Mouse (Mus musculus): Measurements from ENCODE around the gene Ehd1. TPM values are rescaled to one million over a fixed set of nuclear protein-coding genes. Genes with fewer than 3 reads are reported as not detected.
"Not testable (repeated sequence)": the region's sequence is repeated elsewhere in the genome, so short reads cannot be mapped to it uniquely, and the experiment has no call there.

Gene Ehd1
- polyA plus RNA-seq, 1 experiment from 2014 or later: 42.9 TPM

DNA sequence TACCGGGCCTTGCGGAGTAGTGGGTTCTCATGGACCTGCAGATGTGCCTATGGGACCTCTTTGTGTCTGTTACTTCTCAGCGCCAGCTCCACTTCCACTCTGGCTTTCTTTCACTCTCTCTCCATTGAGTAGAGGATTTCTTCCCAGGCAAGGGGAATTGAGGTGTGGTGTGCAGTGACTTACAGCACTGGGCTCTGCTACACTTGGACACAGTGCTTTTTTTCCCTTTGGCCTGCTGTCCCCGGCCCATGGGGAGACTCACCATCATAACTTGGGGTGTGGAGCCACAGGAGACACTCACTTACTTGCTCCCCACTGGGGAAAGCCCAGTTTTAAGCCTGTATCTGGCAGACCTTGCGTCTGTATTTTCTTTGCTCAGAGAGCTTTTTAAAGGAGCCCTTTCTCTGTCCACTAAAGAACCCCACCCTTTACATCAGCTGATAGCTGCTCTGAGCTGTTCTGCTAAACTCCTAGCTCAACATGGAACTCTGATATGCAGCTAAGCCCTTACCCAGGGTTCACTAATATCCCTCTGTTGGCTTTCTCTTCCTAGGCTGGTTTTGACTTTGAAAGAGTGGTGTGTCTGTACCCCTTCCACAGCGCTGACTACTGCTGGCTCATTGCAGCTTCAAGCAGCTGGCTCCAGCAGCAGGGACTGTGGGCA lies 3.1 kb downstream of the Ehd1 start:
- peaks cover 34% of the 10 kb centered on the region for H3K36me3 ChIP-seq (ENCODE audit: inconsistent target)
- 0 out of 2 replicates have a peak overlapping the region, but pooled peaks have one; percentile 82 for H3K27ac ChIP-seq
- peaks cover 78% of the 10 kb centered on the region for H3K79me2 ChIP-seq (ENCODE audit: inconsistent target)
- H3K4me3 ChIP-seq (ENCODE audit: inconsistent target): no peak overlapping the region
- 98% methylated on average over 6 of the region's 6 CpGs for WGBS (ENCODE audit: missing documents)

DNA sequence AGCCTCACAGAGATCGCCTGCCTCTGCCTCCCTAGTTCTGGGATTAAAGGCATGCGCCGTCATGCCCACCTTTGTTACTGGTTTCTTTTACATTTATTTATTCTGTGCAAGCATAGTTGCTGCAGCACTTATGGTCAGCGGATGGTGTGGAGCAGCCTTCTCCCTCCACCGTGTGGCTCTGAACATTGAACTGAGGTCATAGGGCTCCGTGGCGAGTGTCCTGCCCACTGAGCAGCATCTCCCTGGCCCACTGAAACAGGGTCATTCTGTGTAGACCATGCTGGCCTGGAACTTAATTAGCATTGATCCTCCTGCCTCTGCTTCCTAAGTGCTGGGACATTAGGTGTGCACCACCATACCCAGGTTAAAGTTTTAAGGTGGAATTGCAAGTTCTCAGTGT lies 4.0 kb downstream of the Ehd1 start:
- 93% methylated on average over 7 of the region's 7 CpGs for WGBS (ENCODE audit: missing documents)
- H3K36me3 ChIP-seq (ENCODE audit: inconsistent target): peaks cover 41% of the 10 kb centered on the region
- H3K4me3 ChIP-seq (ENCODE audit: inconsistent target): no peak overlapping the region
- no peak overlapping the region for H3K27ac ChIP-seq
- peaks cover 87% of the 10 kb centered on the region for H3K79me2 ChIP-seq (ENCODE audit: inconsistent target)

DNA sequence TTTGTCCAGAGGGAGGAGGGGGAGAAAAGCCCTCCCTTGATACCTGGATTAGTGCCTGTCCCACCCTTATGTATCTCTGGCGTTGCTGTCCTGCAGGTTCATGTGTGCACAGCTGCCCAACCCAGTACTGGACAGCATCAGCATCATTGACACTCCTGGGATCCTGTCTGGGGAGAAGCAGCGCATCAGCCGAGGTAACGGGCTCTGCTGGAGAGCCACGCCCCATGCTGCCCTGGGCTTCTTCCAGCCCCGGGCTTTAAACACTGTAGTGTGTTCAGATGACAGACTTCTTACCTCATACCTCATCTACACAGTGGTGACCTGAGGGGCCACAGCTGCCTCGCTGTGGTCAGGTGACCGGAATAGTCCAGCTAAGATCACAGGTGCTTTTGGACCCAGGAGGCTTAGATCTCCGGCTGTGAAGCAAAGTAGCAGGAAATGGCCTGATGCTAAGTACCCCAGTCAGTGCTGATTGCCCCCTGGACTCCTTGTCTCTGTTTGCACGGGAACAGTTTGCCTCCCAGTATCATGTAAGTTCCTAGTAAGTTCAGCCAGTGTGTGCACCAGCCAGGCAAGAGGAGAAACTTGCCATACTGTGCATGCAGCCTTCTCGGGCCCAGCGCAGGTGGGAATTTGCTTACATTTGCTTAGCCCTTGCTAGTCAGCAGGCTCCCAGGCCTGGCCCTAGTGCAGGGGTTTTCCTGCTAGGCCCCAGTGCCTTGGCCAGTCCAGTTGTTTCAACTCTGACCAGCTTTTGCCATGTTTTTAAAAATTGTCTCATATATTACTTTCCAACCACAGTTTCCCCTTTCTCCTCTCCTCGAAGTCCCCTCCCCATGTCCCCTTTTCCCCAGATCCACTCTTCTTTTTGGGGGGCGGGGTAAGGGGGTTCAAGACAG lies 4.8 kb downstream of the Ehd1 start:
- H3K4me3 ChIP-seq (ENCODE audit: inconsistent target): no peak overlapping the region
- H3K27ac ChIP-seq: no peak overlapping the region
- H3K36me3 ChIP-seq (ENCODE audit: inconsistent target): peaks cover 47% of the 10 kb centered on the region
- 91% methylated on average over 14 of the region's 14 CpGs for WGBS (ENCODE audit: missing documents)
- peaks cover 95% of the 10 kb centered on the region for H3K79me2 ChIP-seq (ENCODE audit: inconsistent target)

DNA sequence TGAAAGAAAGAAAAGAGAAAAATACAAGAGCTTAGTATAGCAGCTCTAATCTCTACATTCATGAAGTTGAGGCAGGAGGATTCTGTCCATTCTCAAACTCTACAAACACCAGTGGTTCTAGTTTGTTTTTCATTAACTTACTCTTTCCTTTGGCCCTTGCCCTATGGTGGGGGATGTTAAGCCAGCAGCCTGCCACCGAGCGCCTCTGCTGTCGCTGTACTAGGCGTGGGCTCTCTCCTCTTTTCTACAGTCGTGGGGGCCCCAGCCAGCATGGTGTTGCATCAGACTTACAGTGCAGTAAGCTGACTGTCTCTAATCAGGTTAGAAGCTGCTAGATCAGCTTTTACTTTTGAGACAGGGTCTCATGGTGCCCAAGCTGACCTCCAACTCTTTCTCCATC lies 6.5 kb downstream of the Ehd1 start:
- WGBS (ENCODE audit: missing documents): 80% methylated on average over 5 of the region's 5 CpGs
- Histone ChIP-seq H3K36me3 (ENCODE audit: inconsistent target) (peaks cover 47% of the 10 kb centered on the region), H3K79me2 (ENCODE audit: inconsistent target) (peaks cover 100% of the 10 kb centered on the region), H3K27ac (no peak overlapping the region), H3K4me3 (ENCODE audit: inconsistent target) (no peak overlapping the region)

DNA sequence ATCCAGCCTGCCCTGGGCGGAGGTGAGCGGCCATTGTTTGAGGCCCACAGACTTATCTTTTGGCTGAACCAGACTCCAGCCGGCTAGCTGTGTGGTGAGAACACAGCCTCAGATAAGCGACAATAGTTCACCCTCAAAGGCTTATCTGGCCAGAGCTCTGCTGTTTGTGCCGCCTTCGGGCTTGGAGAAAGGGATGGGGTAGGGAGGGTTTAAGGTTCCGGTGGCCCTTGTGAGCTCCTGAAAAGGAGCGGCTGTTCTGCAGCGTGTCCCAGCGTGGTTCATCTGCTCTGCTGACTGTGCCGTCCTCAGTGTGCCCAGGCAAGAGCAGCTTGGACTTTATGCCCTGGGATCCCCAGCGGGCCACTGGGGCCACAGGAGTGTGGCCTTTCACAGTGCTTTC lies 8.0 kb downstream of the Ehd1 start:
- Histone ChIP-seq H3K79me2 (ENCODE audit: inconsistent target) (peaks cover 100% of the 10 kb centered on the region), H3K4me3 (ENCODE audit: inconsistent target) (no peak overlapping the region), H3K27ac (no peak overlapping the region), H3K36me3 (ENCODE audit: inconsistent target) (peaks cover 47% of the 10 kb centered on the region)
- 94% methylated on average over 12 of the region's 12 CpGs for WGBS (ENCODE audit: missing documents)

DNA sequence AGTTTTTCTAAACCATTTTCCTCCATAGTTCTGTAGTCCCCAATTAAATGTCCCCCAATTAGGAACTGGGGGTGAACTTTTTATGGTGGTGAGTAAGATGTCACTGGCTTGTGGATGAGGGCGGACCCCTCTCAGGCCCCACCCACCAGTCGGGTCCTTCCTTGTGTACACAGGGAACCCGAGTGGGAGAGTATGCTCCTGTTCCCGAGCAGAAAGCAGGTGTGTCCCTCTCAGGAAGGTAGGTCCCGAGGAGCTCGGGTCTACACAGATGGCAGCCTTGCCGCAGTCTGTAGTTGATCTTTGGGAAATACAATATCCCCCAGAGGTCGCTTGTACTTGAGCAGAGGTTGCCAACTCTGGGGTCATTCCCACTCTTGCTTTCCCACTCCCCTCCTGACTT lies 8.7 kb downstream of the Ehd1 start:
- 87% methylated on average over 8 of the region's 8 CpGs for whole genome bisulfite sequencing (ENCODE audit: missing documents)
- Histone ChIP-seq H3K4me3 (ENCODE audit: inconsistent target) (no peak overlapping the region), H3K27ac (no peak overlapping the region), H3K36me3 (ENCODE audit: inconsistent target) (peaks cover 47% of the 10 kb centered on the region), H3K79me2 (ENCODE audit: inconsistent target) (peaks cover 100% of the 10 kb centered on the region)

DNA sequence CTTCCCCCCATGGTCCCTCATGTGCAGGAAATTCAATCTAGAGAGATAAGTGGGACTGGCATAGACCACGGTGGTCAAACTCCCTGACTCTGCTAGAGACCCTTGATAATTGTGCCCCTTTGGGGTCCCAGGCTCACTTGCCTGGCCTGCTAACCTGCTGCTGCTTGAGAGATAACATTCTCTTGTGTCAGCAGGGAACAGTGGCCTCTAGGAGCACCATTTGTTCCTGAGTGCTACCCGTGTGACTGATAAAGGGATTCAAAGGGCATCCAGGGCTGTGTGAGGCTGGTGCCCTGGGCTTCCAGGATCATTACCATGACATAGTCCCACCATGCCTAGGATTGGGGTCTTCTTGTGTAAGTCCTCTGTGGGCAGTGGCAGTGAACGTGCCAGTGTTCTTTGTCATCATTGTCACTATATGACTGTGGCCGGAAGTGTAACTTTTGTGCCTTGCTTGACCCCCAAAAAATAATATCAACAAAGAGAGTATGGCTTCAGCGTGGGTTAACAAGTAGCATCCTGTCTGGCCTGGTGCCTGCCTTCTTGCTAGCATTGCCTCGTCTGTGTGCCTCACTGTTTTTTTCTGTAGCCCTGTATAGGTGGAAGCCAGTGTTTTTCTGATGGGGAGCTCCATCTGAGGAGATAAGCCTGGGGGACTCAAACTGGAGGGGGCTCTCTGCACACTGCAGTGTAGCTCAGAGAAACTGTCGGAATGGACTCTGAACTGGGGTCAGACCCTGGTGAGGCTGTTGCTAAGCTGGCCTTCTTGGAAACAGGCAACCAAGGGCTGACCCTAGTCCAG lies 9.3 kb downstream of the Ehd1 start:
- Histone ChIP-seq H3K4me3 (ENCODE audit: inconsistent target) (no peak overlapping the region), H3K27ac (no peak overlapping the region), H3K79me2 (ENCODE audit: inconsistent target) (peaks cover 100% of the 10 kb centered on the region), H3K36me3 (ENCODE audit: inconsistent target) (peaks cover 45% of the 10 kb centered on the region)
- 89% methylated on average over 7 of the region's 7 CpGs for WGBS (ENCODE audit: missing documents)

DNA sequence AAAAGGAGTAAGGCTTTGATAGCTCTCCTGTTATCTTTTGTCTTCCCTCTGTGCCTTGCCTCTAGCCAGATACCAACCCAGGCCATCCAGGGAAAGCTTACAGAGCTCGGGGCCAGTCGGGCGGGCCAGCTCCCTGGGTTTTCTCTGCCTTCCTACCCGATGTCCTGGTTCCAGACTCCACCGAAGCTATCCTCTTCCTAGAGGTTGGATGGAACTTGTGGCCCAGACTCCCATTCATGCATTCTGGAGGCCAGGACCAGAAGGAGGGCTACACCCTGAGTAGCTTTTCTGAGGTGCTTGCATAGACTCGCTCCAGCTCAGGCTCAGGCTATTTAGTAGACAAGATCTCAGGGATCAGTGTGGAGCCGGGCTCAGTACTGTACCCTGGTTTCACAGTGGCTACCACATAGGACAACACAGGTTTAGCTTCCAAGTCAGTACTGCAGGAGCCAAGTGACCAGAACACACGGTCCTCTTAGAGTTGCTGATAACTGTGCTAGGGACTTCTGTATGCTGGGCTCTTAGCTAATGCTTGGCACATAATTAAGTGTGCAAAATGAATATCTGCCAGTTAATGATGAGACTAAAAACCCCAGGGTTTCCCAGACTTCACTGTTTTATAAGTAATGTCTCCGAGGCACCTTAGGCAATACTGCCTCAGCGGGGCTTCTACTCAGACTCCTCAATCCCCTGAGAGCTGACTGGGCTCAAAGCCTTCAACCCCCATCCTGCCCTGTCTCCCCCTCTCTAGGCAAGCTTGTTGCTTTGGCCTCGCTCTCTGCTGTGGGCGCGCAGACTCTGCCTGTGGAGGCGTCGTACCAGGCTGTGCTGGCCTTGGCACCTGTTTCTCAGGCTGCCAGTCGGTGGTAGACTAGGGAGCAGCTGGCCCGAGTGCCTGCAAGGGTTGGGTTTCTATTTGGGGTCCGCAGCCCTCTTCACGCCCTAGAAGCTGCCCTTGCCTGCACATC lies 10.2 kb downstream of the Ehd1 start:
- Histone ChIP-seq H3K36me3 (ENCODE audit: inconsistent target) (peaks cover 36% of the 10 kb centered on the region), H3K79me2 (ENCODE audit: inconsistent target) (peaks cover 100% of the 10 kb centered on the region), H3K4me3 (ENCODE audit: inconsistent target) (no peak overlapping the region), H3K27ac (no peak overlapping the region)
- WGBS (ENCODE audit: missing documents): 97% methylated on average over 18 of the region's 19 CpGs

DNA sequence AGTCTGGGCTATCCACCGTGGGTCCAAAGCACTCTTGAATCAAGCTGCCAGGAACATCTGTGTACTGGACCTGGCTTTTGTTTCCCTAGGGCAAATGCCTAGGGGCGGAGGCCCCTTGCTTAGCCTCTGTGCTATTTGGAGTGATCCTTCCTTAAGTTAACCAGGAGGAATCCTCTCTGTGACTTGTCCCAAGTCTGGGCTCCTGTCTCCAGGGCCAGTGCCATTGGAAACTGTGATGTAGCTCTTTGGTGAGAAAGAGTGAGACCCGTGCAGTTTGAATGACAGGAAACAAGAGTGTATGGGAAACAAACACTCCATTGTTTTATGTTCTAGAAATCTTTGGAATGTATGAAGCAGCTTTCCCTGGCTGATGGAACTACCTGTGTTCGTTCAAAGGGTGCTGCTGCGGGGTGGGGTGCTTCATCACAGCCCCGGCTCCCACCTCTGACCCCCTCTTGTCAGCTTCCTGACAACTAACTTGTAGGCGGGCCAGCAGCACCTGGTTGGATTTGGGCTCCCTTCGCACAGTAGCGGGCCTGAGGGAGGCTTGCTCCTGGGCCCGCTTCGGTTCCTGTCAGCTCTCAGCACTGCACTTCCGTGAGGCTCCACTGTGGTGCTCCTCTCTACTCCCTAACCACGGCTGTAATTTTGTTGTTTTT lies 11.8 kb downstream of the Ehd1 start:
- WGBS (ENCODE audit: missing documents): 82% methylated on average over 13 of the region's 13 CpGs
- Histone ChIP-seq H3K36me3 (ENCODE audit: inconsistent target) (peaks cover 22% of the 10 kb centered on the region), H3K4me3 (ENCODE audit: inconsistent target) (no peak overlapping the region), H3K79me2 (ENCODE audit: inconsistent target) (peaks cover 92% of the 10 kb centered on the region), H3K27ac (no peak overlapping the region)

DNA sequence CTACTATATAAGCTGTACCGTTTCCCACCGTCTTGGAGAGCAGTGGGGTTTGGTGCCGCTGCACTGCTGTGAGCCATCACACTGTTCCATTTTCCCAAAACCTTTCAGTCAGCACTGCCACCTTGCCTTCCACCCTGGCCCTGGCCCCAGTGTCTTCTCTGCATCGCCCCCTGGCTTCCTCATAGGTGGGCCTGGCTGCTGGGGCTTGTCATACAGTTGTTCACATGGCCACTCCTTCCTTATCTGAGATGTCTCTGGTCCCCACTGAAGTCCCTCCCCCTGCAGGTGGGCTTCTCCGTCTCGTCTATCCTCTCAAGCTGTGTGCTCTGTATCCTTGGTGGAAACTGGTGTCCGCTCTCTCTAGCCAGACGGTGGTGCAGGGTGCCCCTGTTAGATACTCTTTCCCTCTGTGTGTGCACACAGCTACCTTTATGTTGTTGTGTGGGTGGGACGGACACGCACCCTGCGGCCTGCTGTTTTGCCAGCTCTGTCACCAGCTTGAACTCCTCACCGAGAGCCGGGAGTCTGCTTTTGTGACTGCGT lies 13.2 kb downstream of the Ehd1 start:
- 96% methylated on average over 14 of the region's 14 CpGs for WGBS (ENCODE audit: missing documents)
- peaks cover 87% of the 10 kb centered on the region for H3K79me2 ChIP-seq (ENCODE audit: inconsistent target)
- H3K36me3 ChIP-seq (ENCODE audit: inconsistent target): peaks cover 13% of the 10 kb centered on the region
- no peak overlapping the region for H3K27ac ChIP-seq
- no peak overlapping the region for H3K4me3 ChIP-seq (ENCODE audit: inconsistent target)

DNA sequence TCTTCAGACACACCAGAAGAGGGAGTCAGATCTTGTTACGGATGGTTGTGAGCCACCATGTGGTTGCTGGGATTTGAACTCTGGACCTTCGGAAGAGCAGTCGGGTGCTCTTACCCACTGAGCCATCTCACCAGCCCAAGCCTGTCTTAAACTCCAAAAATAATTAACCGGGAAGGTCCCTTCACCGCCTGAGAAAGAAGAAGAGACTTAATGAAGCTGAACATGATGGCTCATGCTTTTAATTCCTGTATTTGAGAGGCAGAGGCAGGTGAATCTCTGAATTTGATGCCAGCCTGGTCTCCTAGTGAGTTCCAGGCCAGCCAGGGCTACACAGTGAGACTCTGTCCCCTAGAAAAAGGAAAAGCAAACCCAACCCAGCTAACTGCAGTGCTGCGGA lies 14.2 kb downstream of the Ehd1 start:
- 100% methylated on average over 5 of the region's 6 CpGs for WGBS (ENCODE audit: missing documents)
- Histone ChIP-seq H3K27ac (peak overlapping the region; percentile 91), H3K79me2 (ENCODE audit: inconsistent target) (peaks cover 87% of the 10 kb centered on the region)
- H3K36me3 ChIP-seq (ENCODE audit: inconsistent target); H3K4me3 ChIP-seq (ENCODE audit: inconsistent target): not testable (repeated sequence)

DNA sequence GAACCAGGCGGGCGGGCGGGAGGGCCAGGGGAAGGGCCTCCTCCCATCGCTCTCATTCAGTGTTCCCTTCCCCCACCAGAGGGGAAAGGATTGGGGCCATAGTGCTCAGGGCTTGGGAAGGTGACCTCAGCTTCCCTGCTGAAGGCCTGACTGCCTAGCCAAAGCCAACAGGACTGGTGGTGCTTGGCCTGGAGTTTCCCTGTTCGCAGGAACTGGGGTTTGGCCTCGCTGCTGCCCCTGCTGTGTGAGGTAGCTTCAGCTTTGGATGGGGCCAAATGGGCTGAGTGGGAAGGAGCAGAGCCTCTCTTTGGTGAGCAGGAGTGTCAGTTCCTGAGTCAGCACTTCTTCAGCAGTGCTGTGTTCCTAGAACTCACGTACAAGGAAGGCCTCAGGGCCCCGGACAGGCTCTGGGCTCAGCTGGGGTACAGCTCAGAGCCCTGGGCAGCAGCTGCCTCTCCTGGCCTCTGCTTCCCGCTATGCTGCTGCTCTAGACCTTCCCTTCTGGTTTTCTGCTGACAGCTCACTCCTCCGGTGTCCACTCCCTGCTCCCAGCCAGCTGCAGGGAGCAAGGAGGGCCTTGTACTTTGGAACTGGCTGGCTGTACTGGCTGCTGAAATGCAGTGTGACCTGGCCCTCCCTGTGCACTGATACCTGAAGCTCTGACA lies 14.7 kb downstream of the Ehd1 start:
- peak overlapping the region; percentile 91 for H3K27ac ChIP-seq
- peaks cover 87% of the 10 kb centered on the region for H3K79me2 ChIP-seq (ENCODE audit: inconsistent target)
- 72% methylated on average over 7 of the region's 10 CpGs for WGBS (ENCODE audit: missing documents)
- H3K4me3 ChIP-seq (ENCODE audit: inconsistent target): no peak overlapping the region
- peaks cover 5% of the 10 kb centered on the region; the same call in 1 of the 2 replicates for H3K36me3 ChIP-seq (ENCODE audit: inconsistent target)

DNA sequence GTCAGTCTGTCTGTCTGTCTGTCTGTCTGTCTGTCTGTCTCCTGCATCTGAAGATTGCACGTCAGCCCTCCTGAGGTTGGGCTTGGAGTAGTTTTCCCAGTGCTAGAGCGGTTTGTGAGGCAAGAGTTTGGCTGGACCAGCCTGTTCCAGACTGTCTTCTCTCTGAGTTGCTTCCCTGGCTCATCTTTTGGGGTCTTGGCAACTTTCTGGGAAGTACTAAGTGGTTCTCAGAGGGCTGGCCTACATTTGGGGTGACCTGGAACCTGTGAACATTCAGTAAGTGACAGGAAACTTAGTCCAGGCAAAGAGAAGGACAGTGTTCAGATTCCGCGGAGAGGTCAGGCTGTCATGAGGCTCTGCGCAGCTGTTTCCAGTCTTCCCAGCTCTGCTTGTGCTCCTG lies 15.7 kb downstream of the Ehd1 start:
- H3K79me2 ChIP-seq (ENCODE audit: inconsistent target): peaks cover 77% of the 10 kb centered on the region
- peak overlapping the region; percentile 91 for H3K27ac ChIP-seq
- WGBS (ENCODE audit: missing documents): 96% methylated on average over 5 of the region's 5 CpGs
- peaks cover 3% of the 10 kb centered on the region; the same call in 1 of the 2 replicates for H3K36me3 ChIP-seq (ENCODE audit: inconsistent target)
- no peak overlapping the region for H3K4me3 ChIP-seq (ENCODE audit: inconsistent target)
